Mouse (Mus musculus) brain, adult 2 months (tissue): ENCODE measurements at regions not wholly inside any gene's neighbourhood (a gene's known extent, or its start where the extent isn't known, plus 50 kb on each side); places are given as distances from the start of the nearest gene placed in this dataset.

Experiments used
- DNase-seq: peaks from one replicate; pipeline ENCODE4 v3.0.0; 2011; ENCODE audit warnings: low read depth, low spot score

DNA sequence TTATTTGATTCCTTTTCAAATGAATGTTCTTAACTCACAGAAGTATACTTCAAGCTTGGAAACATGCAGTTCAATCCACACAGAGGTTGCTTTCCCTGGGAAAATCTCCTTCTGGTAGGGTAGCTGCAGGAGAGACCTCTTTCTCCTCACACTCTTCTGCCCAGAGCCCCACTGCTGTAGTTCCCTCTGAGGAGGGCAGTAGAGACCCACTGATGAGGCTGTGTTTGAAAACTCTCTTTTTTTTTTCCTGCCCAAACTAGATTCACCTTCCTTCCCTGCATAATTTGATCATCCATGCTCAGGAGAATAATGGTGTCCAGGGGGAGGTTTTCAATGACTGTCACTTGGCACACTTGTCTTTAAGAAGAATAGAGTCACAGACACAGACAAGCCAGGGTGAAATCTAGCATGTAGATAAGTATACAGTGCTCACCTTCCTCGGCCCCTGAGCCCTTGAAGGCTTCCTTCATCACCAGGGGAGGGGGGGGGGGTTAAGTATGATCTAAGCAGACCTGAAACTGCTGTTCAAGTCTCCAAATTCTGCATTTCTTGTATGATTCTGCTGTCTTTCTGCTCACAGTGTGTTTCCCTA, 457.3 kb upstream of the Nrsn1 start:
- peak; percentile 38 for DNase-seq

DNA sequence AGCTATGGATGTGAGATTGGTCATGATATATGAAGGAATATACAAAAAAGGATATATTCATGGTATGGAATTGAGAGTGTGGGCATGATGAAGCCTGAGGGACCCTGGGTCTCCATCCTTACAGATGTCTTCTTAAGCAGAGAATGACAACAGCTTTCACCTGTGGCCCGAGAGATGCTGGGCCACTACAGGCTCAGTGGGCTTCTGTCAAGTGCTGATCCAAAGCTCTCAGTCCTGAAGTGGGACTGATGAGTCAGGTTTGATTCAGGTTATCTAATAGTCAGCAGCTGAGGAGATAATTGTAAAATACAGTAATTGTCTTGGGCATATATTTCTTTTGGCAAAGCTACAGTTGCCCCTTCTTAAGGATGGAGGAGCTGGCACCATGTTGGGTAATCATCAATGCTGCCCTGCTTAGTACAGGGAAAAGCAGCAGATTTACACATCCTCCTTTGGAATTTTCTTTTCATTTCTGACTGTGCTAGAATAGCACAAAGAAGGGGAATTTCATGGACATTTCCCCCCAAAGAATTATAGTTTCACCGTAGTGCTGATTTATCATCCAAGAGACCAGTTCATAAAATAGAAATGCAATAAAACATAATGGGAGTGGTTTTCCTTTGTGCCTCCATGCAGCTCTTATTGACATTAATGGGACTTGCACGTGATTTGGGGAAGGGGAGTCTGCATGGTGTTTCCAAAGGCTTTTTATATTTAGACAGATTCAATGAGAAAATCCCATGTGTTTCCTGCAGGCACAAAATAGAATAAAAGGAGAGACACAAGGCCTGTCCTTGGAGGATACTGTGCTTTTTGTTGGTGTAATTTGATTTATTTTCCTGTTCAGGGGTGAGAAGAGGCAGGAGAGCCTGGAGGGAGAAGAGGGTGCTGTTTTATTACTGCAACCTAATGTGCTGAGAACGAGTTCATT, 452.6 kb upstream of the Nrsn1 start:
- no peak for DNase-seq

DNA sequence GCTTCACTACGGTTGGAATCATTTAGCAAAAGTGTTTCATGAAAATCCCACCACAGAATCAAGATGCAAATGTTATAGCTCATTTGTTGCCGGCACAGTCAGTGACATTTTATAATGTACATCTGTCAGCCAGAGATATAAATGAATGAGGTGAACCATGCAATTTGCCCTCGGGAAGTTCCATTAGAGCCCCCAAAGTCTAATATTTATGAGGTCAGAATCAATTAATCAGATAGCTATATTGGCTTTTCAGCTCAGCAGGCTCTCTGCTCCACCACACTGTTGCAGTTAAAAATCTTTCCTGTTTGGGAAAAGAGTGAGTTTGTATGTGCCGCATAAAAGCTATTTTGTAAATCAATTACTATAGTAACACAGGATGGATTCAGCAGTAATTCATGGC, 430.7 kb upstream of the Nrsn1 start:
- no peak for DNase-seq

DNA sequence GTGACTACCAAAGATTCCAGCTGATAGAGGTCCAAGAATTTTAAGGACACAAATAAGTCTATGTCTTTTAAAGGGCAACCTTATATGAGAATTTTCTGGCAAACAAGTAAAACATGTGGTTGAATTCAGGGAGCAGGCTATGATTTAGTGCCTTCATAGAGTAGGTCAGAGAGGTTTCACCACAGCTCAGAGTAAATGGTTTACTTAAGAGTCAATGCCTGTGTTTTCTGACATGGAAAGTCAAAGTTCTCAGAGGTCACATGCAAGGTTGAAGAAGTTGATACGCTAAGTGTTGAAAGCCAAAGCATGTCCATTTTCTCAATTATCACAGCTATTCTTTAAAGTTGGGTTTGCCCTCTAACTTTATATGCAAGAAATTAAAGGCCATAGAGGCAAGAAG, 425.7 kb upstream of the Nrsn1 start:
- DNase-seq = no peak

DNA sequence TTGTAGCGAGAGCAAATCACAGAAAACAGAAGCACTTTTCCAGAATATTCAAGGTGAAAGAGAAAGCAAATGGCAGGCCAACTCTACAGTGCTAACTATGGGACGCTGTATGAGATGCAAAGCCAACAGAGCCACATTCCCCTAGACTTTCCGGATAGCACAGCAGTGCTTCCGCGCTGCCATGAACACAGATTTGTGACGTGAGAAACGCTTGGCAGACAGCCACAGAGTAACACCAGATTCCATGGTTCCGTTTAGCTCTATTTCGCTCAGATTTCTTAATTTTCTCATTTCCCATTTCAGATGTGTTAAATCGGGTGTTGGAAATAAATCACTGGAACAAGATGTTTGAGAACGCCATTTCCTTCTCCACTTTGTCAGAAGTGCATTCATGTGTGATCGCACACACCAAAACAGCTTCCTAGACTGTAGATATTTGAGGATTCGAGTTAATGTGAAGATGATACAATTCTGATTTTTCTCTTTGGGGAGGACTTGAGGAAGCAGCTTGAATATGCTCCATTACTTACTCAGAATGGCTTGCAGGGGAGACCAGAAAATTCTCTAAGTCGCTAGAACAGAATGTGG, 424.8 kb upstream of the Nrsn1 start:
- DNase-seq = peak; percentile 74

DNA sequence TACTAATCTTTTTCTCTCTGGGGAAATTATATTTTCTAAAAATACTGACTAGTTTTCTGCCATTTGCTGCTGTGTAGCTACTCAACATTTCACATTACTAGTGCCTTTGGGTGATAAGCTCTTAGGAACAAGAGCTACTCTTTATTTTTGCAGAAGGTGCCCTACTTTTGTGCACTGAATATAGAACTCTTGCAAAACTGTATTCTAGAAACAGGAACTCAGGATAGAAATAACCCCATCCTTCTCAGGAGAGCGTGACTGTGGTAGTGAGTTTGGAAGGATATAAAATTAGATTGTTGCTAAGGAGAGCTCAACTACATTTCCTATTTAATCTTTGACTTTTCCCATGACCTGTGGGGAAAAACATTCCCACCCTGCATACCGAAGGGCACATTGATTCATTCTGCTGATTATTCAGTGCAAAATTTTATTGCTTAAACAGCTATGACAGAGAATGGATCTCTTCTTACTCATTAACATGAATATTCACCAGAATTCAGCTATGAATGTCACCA, 408.0 kb upstream of the Nrsn1 start:
- DNase-seq = peak; percentile 84

DNA sequence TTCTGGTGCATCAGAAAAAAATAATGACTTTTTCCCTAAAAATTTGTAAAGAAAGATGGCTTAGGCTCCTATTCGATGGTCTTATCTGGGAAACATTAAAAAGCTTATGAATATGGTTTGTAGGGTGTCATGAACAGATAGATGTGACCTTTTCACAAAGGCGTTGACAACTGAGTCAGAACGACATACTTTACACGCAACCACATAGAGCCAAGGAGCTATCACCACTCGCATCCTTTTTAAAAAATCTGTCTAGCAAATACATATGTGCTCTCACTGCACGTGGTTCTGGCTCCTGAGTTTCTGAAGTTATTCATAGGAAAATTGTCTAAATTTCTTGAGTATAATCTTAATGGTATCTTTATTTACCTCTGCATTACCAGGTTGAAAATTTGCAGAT, 404.9 kb upstream of the Nrsn1 start:
- DNase-seq = peak; percentile 9

DNA sequence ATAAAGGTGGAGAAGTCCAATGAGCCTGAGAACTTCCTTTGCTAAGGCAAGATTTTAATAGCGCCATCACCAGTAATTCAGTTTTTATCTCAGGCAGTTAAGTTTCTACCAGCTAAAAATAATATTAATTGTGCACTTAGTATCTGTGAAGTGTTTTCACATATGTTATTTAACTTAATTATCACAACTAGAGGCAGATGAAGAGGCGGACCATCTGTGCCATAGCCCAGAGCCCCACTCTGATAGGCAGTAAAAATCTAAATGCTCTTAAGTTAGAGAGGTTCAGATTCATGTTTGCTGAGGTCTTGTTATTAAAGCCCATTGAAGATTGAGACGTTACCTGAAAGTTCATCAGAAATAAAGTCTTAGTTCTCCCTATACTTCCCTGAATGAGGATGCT, 395.7 kb upstream of the Nrsn1 start:
- DNase-seq = peak; percentile 39

DNA sequence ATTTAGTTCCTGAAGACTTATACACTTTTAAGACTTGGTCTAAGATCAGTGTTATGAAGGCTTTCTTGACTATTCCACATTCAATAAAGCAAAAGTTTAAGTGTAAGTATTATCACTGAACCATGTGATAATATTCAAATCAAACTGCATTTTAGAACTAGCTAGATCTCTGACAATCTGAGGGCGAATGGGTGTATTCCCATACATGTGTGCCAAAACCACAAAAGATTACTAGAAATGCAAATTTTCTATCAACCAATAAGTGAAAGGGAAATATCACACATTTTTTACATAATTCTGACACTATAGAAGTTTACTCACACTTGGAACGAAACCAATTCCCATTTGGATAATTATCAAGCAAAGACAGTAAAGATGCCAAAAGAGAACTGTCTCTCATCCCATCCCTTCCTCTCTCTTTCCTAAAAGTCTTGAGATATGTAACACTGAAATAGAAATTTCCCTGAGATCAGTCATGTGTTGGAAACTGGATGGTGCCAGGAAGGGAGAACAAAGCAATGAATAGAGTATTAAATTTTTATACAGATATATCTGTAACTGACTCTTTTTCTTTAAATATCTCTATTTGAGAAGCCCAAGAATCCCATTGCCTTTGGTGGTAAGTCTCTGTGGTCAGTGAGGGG, 394.8 kb upstream of the Nrsn1 start:
- DNase-seq = no peak

DNA sequence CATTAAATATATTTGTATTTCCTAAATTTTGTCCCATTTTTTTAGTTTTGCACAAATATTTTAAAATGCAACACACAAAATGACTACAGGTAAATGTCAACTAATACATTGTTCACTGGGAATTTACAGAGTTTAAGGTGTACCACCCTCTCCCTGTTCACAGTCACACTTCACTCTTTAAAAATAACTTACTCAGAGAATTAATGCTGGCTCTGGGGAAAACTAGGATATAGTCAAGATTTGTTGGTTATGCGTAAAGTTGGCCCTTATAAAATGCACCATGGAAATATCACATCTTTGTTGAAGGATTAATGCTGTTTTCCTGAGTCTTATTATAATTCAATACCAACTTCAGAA, 378.1 kb upstream of the Nrsn1 start:
- DNase-seq = no peak

DNA sequence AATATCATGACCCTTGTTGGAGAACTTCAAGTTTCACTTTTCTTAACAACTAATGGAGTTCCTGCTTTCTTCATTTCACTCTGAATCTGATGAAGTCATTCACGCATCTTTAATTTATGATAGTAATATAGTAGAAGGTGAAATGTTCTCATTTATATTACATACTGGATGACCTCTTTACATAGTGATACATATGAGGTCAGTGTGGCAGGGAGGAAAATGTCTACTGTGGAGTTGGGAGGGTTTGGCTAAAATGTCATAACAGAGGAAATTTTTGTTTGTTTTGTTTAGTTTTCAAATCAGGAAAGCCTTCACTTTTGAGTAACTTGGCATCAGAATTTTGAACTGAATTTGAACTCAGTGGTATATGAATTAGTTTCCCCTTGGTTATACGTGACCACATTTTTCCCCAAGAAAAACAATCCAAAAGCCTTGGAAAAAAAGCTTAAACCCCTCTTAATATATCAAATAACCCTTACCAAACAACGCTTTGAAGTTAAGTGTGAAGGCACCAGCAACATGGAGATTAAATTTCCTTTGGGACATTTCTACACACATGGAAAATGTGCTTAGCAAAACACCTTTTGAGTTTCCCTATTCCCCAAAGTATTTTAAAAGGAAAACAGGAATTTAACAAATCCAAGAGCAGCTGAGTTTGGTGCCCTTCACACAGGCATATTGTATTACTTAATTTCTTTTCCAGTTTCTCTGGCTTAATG, 377.6 kb upstream of the Nrsn1 start:
- no peak for DNase-seq

DNA sequence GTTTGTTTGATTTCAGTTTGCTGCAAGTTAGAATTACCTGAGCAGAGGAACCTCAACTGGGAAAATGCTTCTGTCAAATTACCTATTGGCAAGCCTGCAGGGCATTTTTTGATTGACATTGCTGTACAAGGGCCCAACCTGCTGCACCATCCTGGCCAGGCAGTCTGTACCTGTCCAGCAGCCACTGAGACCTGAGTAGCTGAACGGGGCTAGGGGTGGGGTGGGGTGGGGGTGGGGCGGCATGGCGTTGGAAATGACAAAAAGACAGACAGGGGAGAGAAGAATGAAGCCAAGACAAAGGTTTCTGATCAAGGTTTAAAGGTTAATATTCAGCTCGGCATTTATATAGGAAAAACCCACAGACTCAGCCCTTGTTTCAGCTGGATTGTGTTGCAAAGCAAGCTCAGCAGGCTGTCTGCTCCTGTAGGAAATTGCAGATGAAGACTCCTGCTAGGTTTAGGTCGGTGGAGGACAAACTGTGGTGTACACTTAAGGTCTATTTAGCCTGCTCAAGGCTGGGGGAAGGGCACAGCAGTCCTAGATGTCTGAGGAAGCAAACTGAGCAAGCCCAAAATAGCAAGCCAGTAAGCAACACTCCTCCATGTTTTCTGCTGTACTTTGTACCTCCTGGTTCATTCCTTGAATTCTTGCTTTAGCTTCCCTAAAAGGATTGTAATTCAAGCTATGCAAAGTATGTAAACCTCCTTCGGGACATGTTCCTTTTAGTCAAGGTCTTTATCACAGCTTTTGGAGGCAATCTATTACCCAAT, 369.4 kb upstream of the Nrsn1 start:
- DNase-seq = peak; percentile 36

DNA sequence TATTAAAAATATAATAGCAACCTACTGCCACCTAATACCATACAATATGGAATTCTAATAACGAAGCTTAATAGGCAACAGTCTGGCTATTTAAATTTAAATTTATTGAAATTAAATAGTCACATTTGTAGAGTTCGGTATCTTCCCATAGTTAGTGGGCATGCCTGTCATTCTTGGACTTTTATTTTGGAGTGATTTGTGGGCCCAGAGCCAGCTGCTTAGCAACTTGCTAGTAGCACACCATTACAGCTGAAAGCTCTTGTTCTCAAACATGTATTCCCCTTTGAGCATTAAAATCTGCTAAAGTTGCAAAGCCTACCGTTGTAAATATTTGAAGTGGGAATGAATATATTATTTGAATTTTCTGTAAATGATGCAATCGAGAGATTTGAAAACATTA, 359.2 kb upstream of the Nrsn1 start:
- DNase-seq = peak; percentile 3

DNA sequence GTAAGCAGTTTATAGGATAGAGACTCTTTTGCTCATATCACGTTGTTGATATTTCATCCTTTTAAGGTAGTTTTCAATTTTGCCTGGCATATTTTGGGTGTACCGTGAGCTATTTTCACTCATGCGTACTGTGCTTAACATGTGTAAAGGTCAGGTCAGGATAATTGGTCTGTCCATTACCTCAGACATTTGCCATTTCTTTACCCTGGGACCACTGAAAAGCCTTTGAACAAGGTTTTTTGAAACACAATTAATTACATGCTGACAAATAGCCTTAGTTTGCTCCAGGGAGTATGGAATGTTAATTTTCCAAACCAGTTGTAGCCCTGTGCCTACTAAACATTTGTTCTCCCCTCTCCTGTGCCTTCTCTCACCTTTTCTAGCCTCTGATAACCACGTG, 347.3 kb upstream of the Nrsn1 start:
- no peak for DNase-seq

DNA sequence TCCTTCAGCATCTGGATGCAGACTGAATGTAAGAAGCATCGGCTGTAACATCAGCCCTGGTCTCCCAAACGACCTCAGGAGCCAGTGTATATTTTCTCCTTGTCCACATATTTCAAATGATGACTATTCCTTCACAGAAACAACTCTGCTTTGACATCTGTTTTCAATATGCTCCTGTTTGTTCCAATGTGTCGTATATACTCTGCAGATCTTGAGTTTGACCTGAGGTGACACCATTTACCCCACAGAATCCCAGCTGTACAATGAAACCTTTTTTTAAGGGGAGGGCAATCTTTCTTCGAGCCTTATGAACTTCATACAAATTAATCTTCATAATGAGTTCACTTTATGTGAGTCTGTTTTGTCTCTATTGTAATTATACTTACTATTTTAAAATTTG, 341.7 kb upstream of the Nrsn1 start:
- no peak for DNase-seq

DNA sequence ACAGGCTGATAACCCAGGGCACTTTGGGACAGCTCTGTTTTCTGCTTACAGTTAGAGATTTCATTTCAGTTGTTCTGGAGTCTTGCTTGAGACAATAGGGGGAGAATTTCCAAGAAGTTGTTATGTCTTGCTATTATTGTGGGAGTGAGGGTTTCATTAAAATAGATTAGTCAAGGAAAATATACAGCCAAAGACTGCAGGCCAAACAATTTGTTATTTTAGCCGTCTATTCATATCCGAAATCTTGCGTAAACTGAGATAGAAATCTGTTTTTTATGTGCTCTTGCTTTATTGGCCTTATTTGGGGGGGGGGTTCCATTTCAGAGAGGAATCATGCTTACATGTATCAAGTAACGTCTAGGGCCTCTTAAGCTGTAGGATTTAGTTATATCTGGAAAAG, 339.3 kb upstream of the Nrsn1 start:
- no peak for DNase-seq

DNA sequence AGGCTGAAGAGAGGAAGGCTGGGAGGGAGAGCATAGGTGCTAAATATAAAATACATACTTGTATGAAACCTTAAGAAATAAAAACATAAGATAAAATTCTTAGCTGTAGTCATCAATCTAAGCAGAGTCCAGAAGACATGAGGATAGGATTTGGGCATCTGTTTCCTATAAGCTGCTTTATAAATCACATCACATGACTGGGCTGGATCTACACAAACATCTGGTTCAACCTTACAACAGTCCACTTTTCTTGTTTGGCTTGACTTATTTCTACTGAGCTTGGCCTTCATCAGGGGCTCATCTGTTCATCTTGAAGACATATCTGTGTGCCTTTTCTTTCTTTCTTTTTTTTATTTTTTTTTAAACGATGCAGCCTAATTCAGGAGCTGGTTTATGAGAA, 338.9 kb upstream of the Nrsn1 start:
- DNase-seq = no peak

DNA sequence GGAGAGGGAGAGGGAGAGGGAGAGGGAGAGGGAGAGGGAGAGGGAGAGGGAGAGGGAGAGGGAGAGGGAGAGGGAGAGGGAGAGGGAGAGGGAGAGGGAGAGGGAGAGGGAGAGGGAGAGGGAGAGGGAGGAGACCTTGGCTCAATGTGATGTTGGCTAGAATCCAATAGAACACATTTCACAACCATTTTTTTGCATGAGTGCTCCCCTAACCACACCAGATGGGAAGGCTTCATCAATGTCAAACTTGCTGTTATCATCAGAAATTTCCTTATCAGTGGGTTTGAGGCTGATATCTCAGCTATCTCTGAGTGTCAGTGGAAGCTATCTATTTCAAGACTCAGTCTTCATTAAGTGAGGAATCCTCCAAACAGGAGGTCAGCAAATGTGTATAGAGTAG, 331.0 kb upstream of the Nrsn1 start:
- peak; percentile 2 for DNase-seq

DNA sequence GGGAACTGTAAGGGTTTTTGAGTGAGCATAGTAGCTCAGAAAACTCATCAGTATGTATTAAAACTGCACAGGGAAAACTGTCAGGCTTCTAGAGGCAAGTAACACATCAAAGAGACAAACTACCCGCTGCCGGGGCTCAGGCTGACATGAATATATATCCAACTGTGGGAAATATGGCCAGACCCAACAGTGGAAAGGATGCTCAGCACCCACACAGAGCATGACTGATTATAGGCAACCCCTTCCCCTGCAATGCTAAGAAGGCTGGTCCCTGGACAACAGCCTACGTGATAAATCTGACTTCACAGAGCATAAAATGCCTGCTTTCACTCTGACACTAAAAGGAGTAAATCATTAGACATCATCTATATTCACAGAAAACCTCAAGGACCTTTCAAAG, 324.3 kb upstream of the Nrsn1 start:
- no peak for DNase-seq

DNA sequence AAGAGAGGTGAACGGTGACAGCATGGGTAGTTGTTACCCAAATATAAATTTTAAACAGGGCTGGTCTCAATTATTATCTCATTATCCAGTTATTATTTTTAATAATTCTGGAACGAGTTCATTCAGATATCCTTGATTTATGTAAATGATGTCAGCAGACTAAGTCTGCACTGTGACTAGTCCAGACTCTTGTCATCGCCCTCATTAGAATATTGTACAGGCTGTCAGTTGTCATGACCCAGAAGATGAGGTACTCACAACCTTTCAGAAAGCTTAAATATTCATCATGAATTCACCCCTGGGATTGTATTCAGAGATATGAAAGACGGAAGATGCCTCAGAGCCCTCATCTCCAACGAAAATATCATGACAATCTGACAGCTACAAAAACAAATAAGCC, 300.3 kb upstream of the Nrsn1 start:
- no peak for DNase-seq

DNA sequence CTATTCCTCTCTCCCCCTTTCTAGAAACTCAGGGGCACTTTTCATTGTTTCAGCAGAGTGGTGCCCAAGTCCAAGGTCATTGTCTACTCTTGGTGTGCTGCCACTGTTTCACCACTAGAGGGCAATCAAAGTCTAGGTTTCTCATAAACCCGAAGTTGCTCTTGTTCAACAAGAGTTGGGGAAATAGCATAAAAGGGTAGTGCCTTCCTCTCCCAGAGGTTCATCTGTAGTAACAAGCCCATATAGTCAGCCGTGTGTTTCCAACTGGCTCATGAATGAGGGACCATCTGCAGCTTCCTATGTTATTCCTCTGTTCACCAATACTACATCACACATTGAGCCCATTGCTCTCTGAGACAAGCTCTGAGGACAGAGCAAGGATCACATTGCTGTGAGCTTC, 292.4 kb upstream of the Nrsn1 start:
- peak; percentile 73 for DNase-seq
